Mouse (Mus musculus) c-Kit-positive CD71-positive TER-119-negative erythroid progenitor cells, embryonic 14.5 days (primary cell): ENCODE results near the gene Thoc7.
"Not testable (repeated sequence)": the region's sequence is repeated elsewhere in the genome, so short reads cannot be mapped to it uniquely, and the experiment has no call there.

Experiments
- DNase-seq: peaks from one replicate; pipeline ENCODE4 v3.0.0-alpha.2; 2013; ENCODE audit warnings: low read depth

The Thoc7 gene

GRCm38 (mm10) chr14:13961401-13962112, at the start of gene Thoc7, which contains the start of gene Atxn7:
Gene Thoc7, minus strand, starts transcription at chr14:13961852.
Gene Atxn7, plus strand, starts transcription at chr14:13961440.
- no peak for DNase-seq

DNA sequence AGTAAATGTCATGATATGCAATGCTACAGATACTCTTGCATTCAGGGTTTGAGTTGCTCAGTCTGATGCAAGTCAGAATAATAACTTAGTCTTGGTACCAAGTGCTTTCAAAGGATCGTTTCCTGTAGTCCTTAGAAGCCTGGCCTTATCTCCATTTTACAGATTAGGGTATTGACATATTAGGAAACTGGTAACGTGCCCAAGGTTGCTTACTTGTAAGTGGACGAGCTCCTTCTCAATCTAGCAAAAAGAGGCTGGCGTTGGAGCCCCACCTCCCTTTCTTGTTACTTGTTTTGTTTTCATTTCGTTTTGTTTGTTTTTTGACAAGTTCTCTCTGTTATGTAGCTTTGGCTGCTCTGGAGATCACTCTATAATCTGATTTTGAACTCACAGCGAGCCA, 48.1 kb upstream of the Thoc7 start:
- peak; percentile 10 for DNase-seq

DNA sequence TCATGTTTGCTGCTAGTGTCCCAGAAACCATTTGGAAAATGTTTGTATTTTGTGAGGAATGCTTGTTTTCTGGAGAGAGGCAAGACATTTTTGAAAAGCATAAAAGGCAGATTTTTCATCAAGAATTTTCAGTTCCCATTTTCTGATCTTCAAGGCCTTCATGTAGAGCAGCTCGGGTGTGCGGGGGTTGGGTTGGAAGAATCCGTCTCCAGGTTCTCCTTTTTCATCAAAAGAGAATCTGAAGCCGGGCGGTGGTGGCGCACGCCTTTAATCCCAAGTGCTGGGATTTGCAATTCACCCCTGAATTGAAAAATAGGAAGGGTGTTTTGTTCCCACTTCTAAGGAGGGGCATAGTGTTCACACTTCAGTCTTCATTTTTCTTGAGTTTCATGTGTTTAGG, 41.1 kb upstream of the Thoc7 start:
- DNase-seq: no peak

GRCm38 (mm10) chr14:13995206-13996097, 33.8 kb upstream of the Thoc7 start:
- no peak for DNase-seq

GRCm38 (mm10) chr14:13990741-13991140, 29.1 kb upstream of the Thoc7 start:
- DNase-seq: no peak

GRCm38 (mm10) chr14:13988397-13988796, 26.7 kb upstream of the Thoc7 start:
- DNase-seq: no peak

GRCm38 (mm10) chr14:13982174-13982573, 20.5 kb upstream of the Thoc7 start:
- DNase-seq: no peak

DNA sequence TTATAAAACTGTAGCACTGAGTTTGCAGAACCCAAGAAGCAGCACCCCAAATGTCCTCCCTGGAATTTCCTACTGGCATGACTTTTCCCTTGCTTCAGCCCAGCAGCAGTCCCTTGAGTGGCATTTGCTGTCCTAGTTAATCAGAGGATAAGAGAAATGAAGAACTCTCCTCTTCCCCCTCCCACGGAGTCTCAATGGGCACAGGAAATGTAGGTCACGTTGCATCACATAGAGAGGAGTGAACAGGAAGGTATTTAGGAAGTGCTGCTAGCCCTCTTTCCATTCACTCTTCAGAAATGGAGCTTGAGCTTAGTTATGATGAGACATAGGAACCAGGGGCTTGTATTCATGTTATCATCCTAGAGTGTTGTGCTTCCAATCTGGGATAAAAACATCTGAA, 19.6 kb upstream of the Thoc7 start:
- DNase-seq: no peak

GRCm38 (mm10) chr14:13977498-13977897, 15.8 kb upstream of the Thoc7 start:
- no peak for DNase-seq

GRCm38 (mm10) chr14:13971644-13972234, 10.1 kb upstream of the Thoc7 start:
- DNase-seq: no peak

- no peak for DNase-seq
Observed at GRCm38 (mm10) chr14:13970513-13970912, 8.9 kb upstream of the Thoc7 start.

GRCm38 (mm10) chr14:13968476-13968875, 6.8 kb upstream of the Thoc7 start:
- DNase-seq: no peak

GRCm38 (mm10) chr14:13967607-13968006, 6.0 kb upstream of the Thoc7 start:
- no peak for DNase-seq

GRCm38 (mm10) chr14:13963527-13963926, 1.9 kb upstream of the Thoc7 start:
- DNase-seq: no peak

- no peak for DNase-seq
Observed at GRCm38 (mm10) chr14:13962476-13962875, 824 bp upstream of the Thoc7 start.

GRCm38 (mm10) chr14:13960482-13961325, 948 bp downstream of the Thoc7 start:
- DNase-seq: no peak

DNA sequence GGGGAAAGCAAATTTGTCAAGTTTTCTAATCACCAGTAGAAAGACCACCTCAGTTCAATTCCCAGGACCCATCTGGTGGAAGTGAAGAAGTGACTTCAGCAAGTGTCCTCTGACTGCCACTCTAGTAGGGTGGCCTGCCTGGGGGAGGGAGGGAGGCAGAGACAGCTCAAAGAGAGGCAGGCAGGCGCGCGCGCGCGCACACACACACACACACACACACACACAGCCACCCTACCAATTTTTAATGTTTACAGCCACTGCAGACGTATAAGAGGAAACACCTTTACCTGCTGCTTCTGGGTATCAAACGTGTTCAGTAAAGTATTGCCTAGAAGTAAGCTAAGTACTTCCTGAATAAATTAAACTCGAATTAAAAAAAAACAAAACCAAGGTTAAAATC, 1.6 kb downstream of the Thoc7 start:
- peak; percentile 35 for DNase-seq

GRCm38 (mm10) chr14:13952151-13952550, 9.5 kb downstream of the Thoc7 start:
- not testable (repeated sequence) for DNase-seq

DNA sequence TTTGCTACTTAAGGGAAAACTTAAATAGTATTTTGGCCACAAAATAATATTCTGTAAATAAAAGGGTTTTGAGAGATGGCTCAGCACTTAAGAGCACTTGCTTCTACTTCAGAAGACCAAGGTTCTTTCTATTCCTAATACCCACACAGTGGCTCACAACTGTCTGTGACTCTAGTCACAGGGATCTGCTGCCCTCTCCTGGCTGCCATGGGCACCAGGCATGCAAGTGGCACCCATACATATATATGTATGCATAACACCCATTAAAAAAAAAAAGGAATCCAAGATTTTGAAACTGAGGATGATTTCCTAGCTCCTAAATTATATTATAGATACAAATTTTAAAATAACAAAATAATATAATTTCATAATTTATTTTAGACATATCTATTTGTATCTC, 11.3 kb downstream of the Thoc7 start:
- DNase-seq: no peak

DNA sequence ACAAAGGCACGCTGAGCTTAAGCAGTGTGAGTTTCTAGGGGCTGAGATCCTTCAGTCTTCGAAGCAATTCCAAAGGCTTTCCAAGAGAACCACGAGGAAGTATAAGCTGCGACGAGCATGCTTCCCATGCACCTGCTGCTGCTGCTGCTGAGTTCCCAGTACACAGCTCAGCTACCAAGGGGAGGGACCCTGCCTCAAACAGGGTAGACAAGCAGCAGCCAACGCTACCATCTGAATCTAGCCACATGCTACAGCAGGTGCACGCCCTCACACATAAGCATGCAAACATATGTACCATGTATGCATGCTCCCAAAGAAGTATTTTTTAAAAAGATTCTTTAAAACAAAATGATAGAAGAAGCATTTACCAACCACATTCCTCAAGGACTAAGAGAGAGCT, 13.3 kb downstream of the Thoc7 start:
- DNase-seq: no peak

- DNase-seq: no peak
Observed at GRCm38 (mm10) chr14:13944686-13945085, 17.0 kb downstream of the Thoc7 start.

DNA sequence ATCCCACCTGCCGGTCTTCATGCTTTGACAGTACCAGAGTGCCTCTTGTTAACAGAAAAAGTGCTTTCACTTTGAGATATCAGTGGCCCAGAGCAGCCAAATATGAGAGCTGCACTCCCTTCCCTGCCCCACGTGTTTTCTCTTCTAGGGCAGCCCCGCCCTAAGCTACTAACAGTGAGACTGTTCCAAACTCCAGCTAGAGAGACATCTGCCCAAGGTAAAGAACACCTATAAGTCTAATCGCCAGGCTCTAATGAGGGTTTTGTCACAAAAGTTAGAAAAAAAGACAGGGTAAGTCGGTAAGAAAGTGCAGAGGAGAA, 27.6 kb downstream of the Thoc7 start:
- DNase-seq: no peak
